Mouse (Mus musculus) cortical plate, adult 2 months (tissue): ENCODE measurements around the gene Cuedc1.

Source experiments
- CTCF ChIP-seq: fragments of 200-500 bp; IDR thresholded peaks from 2 replicates; pipeline ENCODE4 v1.5.1; 2011; ENCODE audit warnings: mild to moderate bottlenecking, control low read depth, low read length; ENCODE audit not compliant: insufficient read depth; ENCODE audit errors: extremely low read depth
- POLR2A ChIP-seq: fragments of 200-500 bp; IDR thresholded peaks from 2 replicates; pipeline ENCODE4 v1.6.1; 2011; ENCODE audit warnings: mild to moderate bottlenecking, low read length, control low read depth; ENCODE audit not compliant: insufficient read depth; ENCODE audit errors: extremely low read depth

- TF ChIP-seq POLR2A (no peak), CTCF (no peak)
Observed at GRCm38 (mm10) chr11:88202077-88202476, 104.2 kb downstream of the Cuedc1 start.
